Mouse (Mus musculus): ENCODE measurements around the gene Ceacam16.

Gene Ceacam16

GRCm38 (mm10) chr7:19861199-19861598 is at the start of gene Ceacam16:
Gene Ceacam16 (minus strand): TSS chr7:19861299.
- no peak for DNase-seq

- DNase-seq: peak; percentile 80 to 91
Measured at GRCm38 (mm10) chr7:19910421-19911291, 49.6 kb upstream of the Ceacam16 start.

- DNase-seq: peak in 1 of 2 experiments; percentile 66
Measured at GRCm38 (mm10) chr7:19889881-19890280, 28.8 kb upstream of the Ceacam16 start.

- no peak for DNase-seq
Measured at GRCm38 (mm10) chr7:19887849-19888248, 26.8 kb upstream of the Ceacam16 start, which contains the start of gene Ceacam19. Gene Ceacam19 (minus strand): TSS chr7:19887965.

GRCm38 (mm10) chr7:19880754-19881153 is 19.7 kb upstream of the Ceacam16 start:
- DNase-seq: no peak

GRCm38 (mm10) chr7:19876781-19877425 is 15.8 kb upstream of the Ceacam16 start:
- DNase-seq: no peak

GRCm38 (mm10) chr7:19875948-19876682 is 15.0 kb upstream of the Ceacam16 start:
- peak in 1 of 2 experiments; percentile 75 for DNase-seq

- DNase-seq: peak in 1 of 2 experiments; percentile 69
Measured at GRCm38 (mm10) chr7:19871943-19872601, 11.0 kb upstream of the Ceacam16 start.

GRCm38 (mm10) chr7:19871137-19871621 is 10.1 kb upstream of the Ceacam16 start:
- DNase-seq: peak; percentile 37 to 65

GRCm38 (mm10) chr7:19867751-19868399 is 6.8 kb upstream of the Ceacam16 start:
- no peak for DNase-seq

- DNase-seq: peak; percentile 61 to 74
Measured at GRCm38 (mm10) chr7:19866490-19866889, 5.4 kb upstream of the Ceacam16 start.

GRCm38 (mm10) chr7:19865246-19866036 is 4.3 kb upstream of the Ceacam16 start:
- DNase-seq: no peak

- DNase-seq: peak; percentile 33 to 70
Measured at GRCm38 (mm10) chr7:19864241-19864640, 3.1 kb upstream of the Ceacam16 start.

GRCm38 (mm10) chr7:19859740-19860139 is 1.4 kb downstream of the Ceacam16 start:
- DNase-seq: no peak

GRCm38 (mm10) chr7:19856283-19856682 is 4.8 kb downstream of the Ceacam16 start:
- no peak for DNase-seq

- no peak for DNase-seq
Measured at GRCm38 (mm10) chr7:19855663-19856062, 5.4 kb downstream of the Ceacam16 start.

- no peak for DNase-seq
Measured at GRCm38 (mm10) chr7:19853526-19853925, 7.6 kb downstream of the Ceacam16 start.

GRCm38 (mm10) chr7:19851858-19852570 is 9.1 kb downstream of the Ceacam16 start, which contains the start of gene Gm19345:
Gene Gm19345 (plus strand): TSS chr7:19852003.
- peak in 1 of 2 experiments; percentile 57 for DNase-seq

GRCm38 (mm10) chr7:19844521-19845171 is 16.5 kb downstream of the Ceacam16 start:
- no peak for DNase-seq

- DNase-seq: peak; percentile 83 to 84
Measured at GRCm38 (mm10) chr7:19843561-19843960, 17.5 kb downstream of the Ceacam16 start.
